Mouse (Mus musculus) brain, embryonic 14.5 days (tissue): Measurements from ENCODE around the gene Bbc3. TPM values are rescaled to one million over a fixed set of nuclear protein-coding genes. Genes with fewer than 3 reads are reported as not detected.
"Not testable (repeated sequence)": the region's sequence is repeated elsewhere in the genome, so short reads cannot be mapped to it uniquely, and the experiment has no call there.

Source experiments
- DNase-seq: peaks from one replicate; pipeline ENCODE4 v3.0.0-alpha.2; 2011; ENCODE audit warnings: low read depth
- CTCF ChIP-seq: fragments of 200-500 bp; IDR thresholded peaks from 2 replicates; pipeline ENCODE4 v1.5.1; 2012; ENCODE audit warnings: inconsistent platforms, mild to moderate bottlenecking, moderate library complexity, borderline replicate concordance; ENCODE audit not compliant: insufficient read depth, insufficient read length; ENCODE audit errors: extremely low read depth
- POLR2A ChIP-seq: fragments of 200-500 bp; IDR thresholded peaks from 2 replicates; pipeline ENCODE4 v1.6.1; 2012; ENCODE audit warnings: mild to moderate bottlenecking, inconsistent platforms, borderline replicate concordance; ENCODE audit not compliant: poor library complexity, insufficient read depth, insufficient read length, severe bottlenecking; ENCODE audit errors: extremely low read depth
- polyA plus RNA-seq: library from polyadenylated mRNA; depleted of rRNA; stranded (reverse); fragments of >200 nt; gene quantifications from 2 replicates; pipeline ENCODE4 v1.2.3, GENCODE M21; 2012; rRNA removed

The Bbc3 gene
- polyA plus RNA-seq: 26.6 and 27.4 TPM in 2 replicates

- DNase-seq: not testable (repeated sequence)
Measured at GRCm38 (mm10) chr7:16308093-16308492, at the start of gene Bbc3. Gene Bbc3 (plus strand): TSS chr7:16308393.

GRCm38 (mm10) chr7:16259110-16259590, 49.0 kb upstream of the Bbc3 start, which contains the start of gene C5ar1:
Gene C5ar1 (minus strand): TSS chr7:16259540.
- DNase-seq: no peak
- no peak for TF ChIP-seq CTCF
- TF ChIP-seq POLR2A: no peak

GRCm38 (mm10) chr7:16261097-16261496, 47.1 kb upstream of the Bbc3 start:
- TF ChIP-seq CTCF (no peak), POLR2A (no peak)
- DNase-seq: no peak

- peak; percentile 82 for DNase-seq
- TF ChIP-seq POLR2A (no peak), CTCF (peak; percentile 76; the same call in 1 of the 2 replicates)
Measured at GRCm38 (mm10) chr7:16263015-16263787, 45.0 kb upstream of the Bbc3 start.

GRCm38 (mm10) chr7:16263843-16264242, 44.4 kb upstream of the Bbc3 start:
- TF ChIP-seq POLR2A: no peak
- TF ChIP-seq CTCF: no peak
- DNase-seq: no peak

- DNase-seq: no peak
- no peak for TF ChIP-seq CTCF
- no peak for TF ChIP-seq POLR2A
Measured at GRCm38 (mm10) chr7:16265856-16266255, 42.3 kb upstream of the Bbc3 start.

GRCm38 (mm10) chr7:16266593-16266992, 41.6 kb upstream of the Bbc3 start:
- DNase-seq: not testable (repeated sequence)

- DNase-seq: no peak
- TF ChIP-seq POLR2A (no peak), CTCF (no peak)
Measured at GRCm38 (mm10) chr7:16271139-16271538, 37.1 kb upstream of the Bbc3 start.

- no peak; the same call in 1 of the 2 replicates for TF ChIP-seq POLR2A
- 0 out of 2 replicates have a peak, but pooled peaks have one; percentile 14 for TF ChIP-seq CTCF
- DNase-seq: peak; percentile 69
Measured at GRCm38 (mm10) chr7:16272681-16273080, 35.5 kb upstream of the Bbc3 start.

GRCm38 (mm10) chr7:16273081-16273765, 35.0 kb upstream of the Bbc3 start, which contains the start of gene Inafm1:
Gene Inafm1 (minus strand): TSS chr7:16273617.
- DNase-seq: peak; percentile 99
- 0 out of 2 replicates have a peak, but pooled peaks have one; percentile 36 for TF ChIP-seq POLR2A
- no peak for TF ChIP-seq CTCF

GRCm38 (mm10) chr7:16273766-16274140, 34.4 kb upstream of the Bbc3 start:
- TF ChIP-seq CTCF: no peak
- TF ChIP-seq POLR2A: no peak
- DNase-seq: peak; percentile 87
